Mouse (Mus musculus): ENCODE data around the gene Gm21958. TPM values are rescaled to one million over a fixed set of nuclear protein-coding genes. Genes with fewer than 3 reads are reported as not detected.

The Gm21958 gene
- polyA plus RNA-seq, 1 experiment from 2014 or later = not detected

DNA sequence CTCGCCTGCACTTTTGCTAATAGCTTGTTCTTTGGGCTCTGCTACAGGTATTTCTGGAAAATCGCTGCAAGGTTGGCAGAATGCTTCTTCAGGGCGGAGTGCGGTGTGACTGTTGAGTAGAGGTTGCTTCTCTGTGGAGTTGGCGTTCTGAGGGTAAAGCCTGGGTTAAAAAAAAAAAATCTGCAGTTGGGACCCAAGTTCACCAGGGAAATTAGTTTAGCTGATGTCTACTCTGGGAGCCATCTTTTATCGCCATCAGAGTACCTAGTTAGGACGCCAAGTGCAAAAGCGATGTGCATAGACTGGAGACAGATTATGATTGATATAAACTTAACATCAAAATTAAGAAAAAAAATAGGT, 21.1 kb downstream of the Gm21958 start:
- Histone ChIP-seq H3K4me2 (ENCODE audit: low read depth, low read length) (peak overlapping the region; percentile 55), H3K27me3 (replicated peaks; ENCODE audit: control insufficient read depth, insufficient read depth, low read length) (no peaks in the 10 kb centered on the region), H3K4me3 (ENCODE audit: low read length) (peak overlapping the region; percentile 77), H3K27ac (ENCODE audit: low read length) (peak overlapping the region; percentile 93), H3K4me1 (ENCODE audit: control insufficient read depth, insufficient read depth, low read length) (peaks cover 3% of the 10 kb centered on the region; the same call in 1 of the 2 replicates), H3K9ac (ENCODE audit: low read depth, low read length) (peak overlapping the region; percentile 80), H3K9me3 (ENCODE audit: control insufficient read depth, low read length) (no peaks in the 10 kb centered on the region), H3K36me3 (ENCODE audit: control insufficient read depth, insufficient read depth, low read length) (0 out of 2 replicates have a peak, but pooled peaks cover 3% of the 10 kb centered on the region)
- 0% methylated on average over 8 of the region's 8 CpGs for WGBS
- ATAC-seq = peak; percentile 34

DNA sequence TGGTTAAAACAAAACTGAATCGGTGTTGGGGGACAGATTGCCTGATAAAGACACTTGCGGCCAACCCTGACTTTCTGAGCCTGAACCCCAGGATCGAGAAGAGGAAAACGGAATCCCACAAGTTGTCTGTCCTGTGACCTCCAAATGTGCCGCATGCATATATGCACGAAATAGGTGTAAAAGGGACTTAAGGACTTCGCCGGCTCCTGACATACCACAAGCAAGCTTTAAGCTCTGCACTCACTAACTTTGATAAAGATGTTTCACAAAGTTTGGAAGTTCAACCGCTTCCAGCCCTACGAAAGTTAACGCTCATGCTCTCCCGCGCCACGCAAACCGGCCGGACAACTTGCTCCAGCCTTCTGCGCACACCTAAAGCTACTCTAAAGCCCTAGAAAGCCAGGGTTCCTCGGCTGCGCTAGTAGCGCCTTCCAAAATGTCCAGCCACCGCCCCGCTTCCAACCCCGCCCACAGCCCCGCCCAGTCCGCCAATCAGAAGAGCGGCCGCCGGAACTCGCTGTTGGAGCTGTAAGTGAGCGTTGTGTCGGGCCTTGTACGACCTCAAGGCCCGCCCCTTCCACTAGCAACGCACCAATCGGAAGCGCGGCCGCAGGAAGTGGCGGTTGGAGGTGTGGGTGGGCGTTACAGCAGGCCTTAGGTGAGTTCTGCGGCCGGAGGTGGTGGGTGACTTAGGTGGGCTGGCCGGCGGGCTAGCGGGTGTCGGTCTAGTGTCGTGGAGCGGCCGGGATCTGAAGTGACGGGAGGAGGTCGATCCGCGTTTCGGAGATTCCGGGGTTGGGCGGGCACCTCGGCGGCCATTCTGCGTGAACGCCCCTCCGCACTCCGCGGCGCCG, 21.7 kb downstream of the Gm21958 start, which contains the start of gene Supt20:
Gene Supt20, plus strand, starts transcription at position 606 of the 854 bp plus-strand sequence.
- Histone ChIP-seq H3K36me3 (ENCODE audit: control insufficient read depth, insufficient read depth, low read length) (0 out of 2 replicates have a peak, but pooled peaks cover 3% of the 10 kb centered on the region), H3K9me3 (ENCODE audit: control insufficient read depth, low read length) (no peaks in the 10 kb centered on the region), H3K27ac (ENCODE audit: low read length) (peak within 1 kb of the TSS; percentile 93), H3K4me2 (ENCODE audit: low read depth, low read length) (peak within 1 kb of the TSS; percentile 55), H3K9ac (ENCODE audit: low read depth, low read length) (peak within 1 kb of the TSS; percentile 80), H3K27me3 (replicated peaks; ENCODE audit: control insufficient read depth, insufficient read depth, low read length) (no peaks in the 10 kb centered on the region), H3K4me3 (ENCODE audit: low read length) (peak within 1 kb of the TSS; percentile 77), H3K4me1 (ENCODE audit: control insufficient read depth, insufficient read depth, low read length) (peaks cover 3% of the 10 kb centered on the region; the same call in 1 of the 2 replicates)
- ATAC-seq = peak; percentile 99
- whole genome bisulfite sequencing = 2% methylated on average over 65 of the region's 65 CpGs

DNA sequence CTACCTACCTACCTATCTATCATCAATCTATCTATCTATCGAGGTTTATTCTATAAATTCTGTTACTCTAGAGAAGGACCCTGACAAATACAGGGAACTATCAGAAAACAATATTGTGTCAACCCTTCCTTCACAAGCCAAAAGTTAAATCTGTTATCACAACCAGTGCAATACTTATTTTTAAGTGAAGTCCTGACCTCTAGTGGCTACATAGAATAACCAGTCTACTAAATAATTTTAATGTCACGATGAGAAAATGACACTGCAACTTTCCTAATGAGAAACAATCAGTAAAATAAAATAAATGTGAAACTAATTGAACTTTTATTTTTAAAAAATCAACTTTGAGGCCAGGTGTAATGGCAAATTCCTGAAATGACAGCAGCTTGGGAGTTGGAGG, 25.1 kb downstream of the Gm21958 start:
- H3K27me3 ChIP-seq (replicated peaks; ENCODE audit: control insufficient read depth, insufficient read depth, low read length) = no peaks in the 10 kb centered on the region
- 52% methylated on average over 2 of the region's 2 CpGs for WGBS
- no peak overlapping the region for H3K27ac ChIP-seq (ENCODE audit: low read length)
- H3K4me3 ChIP-seq (ENCODE audit: low read length) = no peak overlapping the region
- H3K9me3 ChIP-seq (ENCODE audit: control insufficient read depth, low read length) = no peaks in the 10 kb centered on the region
- H3K9ac ChIP-seq (ENCODE audit: low read depth, low read length) = no peak overlapping the region
- no peak for ATAC-seq
- H3K4me1 ChIP-seq (ENCODE audit: control insufficient read depth, insufficient read depth, low read length) = no peaks in the 10 kb centered on the region
- no peak overlapping the region for H3K4me2 ChIP-seq (ENCODE audit: low read depth, low read length)
- no peaks in the 10 kb centered on the region for H3K36me3 ChIP-seq (ENCODE audit: control insufficient read depth, insufficient read depth, low read length)

DNA sequence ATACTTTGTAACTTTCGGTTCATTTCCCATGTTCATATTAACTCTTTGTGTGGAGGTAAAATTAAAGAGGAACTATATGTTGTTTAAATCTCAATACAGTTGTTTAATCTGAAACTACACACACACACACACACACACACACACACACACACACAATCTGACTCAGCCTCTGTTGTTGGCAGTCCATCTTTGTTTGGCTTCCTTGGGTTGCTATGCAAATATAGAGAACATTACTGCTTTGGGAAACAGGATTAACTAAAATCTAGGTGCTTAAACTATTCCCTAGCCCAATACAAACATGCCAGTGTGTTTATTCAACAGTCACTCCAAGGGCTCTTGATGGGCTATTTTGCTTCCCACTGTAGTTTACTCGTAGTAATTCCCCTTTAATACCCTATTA, 26.9 kb downstream of the Gm21958 start:
- ATAC-seq = no peak
- Histone ChIP-seq H3K36me3 (ENCODE audit: control insufficient read depth, insufficient read depth, low read length) (no peaks in the 10 kb centered on the region), H3K27me3 (replicated peaks; ENCODE audit: control insufficient read depth, insufficient read depth, low read length) (no peaks in the 10 kb centered on the region), H3K27ac (ENCODE audit: low read length) (no peak overlapping the region), H3K9me3 (ENCODE audit: control insufficient read depth, low read length) (no peaks in the 10 kb centered on the region), H3K4me2 (ENCODE audit: low read depth, low read length) (no peak overlapping the region), H3K4me1 (ENCODE audit: control insufficient read depth, insufficient read depth, low read length) (no peaks in the 10 kb centered on the region), H3K9ac (ENCODE audit: low read depth, low read length) (no peak overlapping the region), H3K4me3 (ENCODE audit: low read length) (no peak overlapping the region)
- 63% methylated on average over 2 of the region's 2 CpGs for WGBS

DNA sequence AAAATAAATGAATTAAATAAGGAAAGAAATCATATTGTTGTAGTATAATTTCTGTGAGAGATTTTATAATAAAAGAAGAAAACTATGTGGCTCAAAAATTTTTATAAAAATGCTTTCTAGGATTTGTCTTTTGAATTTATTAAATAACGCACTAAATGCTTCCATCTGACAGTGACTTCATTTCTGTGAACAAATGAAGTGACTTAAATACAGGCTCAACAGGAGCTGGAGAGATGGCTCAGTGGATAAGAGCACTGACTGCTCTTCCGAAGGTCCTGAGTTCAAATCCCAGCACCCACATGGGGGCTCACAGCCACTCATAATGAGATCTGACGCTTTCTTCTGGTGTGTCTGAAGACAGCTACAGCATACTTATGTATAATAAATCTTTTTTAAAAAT, 29.0 kb downstream of the Gm21958 start:
- Histone ChIP-seq H3K9me3 (ENCODE audit: control insufficient read depth, low read length) (no peaks in the 10 kb centered on the region), H3K4me3 (ENCODE audit: low read length) (no peak overlapping the region), H3K36me3 (ENCODE audit: control insufficient read depth, insufficient read depth, low read length) (no peaks in the 10 kb centered on the region), H3K4me1 (ENCODE audit: control insufficient read depth, insufficient read depth, low read length) (0 out of 2 replicates have a peak, but pooled peaks cover 5% of the 10 kb centered on the region), H3K4me2 (ENCODE audit: low read depth, low read length) (no peak overlapping the region), H3K27ac (ENCODE audit: low read length) (no peak overlapping the region), H3K27me3 (replicated peaks; ENCODE audit: control insufficient read depth, insufficient read depth, low read length) (no peaks in the 10 kb centered on the region), H3K9ac (ENCODE audit: low read depth, low read length) (no peak overlapping the region)
- ATAC-seq = no peak
- WGBS = 93% methylated on average over 3 of the region's 3 CpGs

DNA sequence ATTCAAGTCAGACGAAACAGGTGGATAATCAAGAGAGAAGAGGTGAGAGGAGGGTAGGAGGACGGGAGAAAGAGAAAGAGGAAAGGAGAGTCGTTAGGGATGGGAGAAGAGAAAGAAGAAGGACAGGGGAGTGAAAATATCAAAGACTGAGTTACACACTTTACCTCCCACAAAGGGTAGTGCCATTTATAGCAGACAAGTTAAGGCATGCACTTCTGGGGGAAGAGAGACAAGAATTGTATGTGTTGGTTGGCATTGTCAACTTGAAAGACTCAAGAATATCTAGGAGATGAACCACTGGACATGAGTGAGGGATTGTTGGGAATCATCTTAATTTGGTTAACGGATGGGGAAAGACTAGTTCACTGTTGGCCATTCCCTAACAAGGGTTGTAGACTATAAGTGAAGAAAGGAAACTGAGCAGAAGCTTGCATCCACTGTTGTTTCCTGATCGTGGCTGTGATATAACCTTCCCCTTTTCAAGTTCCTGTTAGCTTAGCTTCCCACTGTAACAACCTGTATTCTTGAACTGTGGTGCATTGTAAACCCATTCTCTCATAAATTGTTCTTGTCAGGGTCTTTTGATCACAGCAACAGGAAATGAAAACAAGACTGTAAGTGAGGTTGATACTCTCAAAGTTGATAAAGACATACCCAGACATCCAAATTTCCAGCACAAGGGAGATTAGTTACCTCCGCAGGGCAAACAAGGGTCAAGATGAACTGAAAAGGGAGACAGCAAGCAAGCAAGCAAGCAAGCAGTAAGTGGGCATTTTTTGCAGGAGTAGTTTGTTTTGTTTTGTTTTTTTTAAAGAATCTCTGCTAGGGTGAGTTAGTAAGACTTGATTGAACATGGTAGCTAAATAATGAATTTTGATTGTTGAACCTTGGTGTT, 32.6 kb downstream of the Gm21958 start:
- H3K9me3 ChIP-seq (ENCODE audit: control insufficient read depth, low read length) = no peaks in the 10 kb centered on the region
- H3K36me3 ChIP-seq (ENCODE audit: control insufficient read depth, insufficient read depth, low read length) = no peaks in the 10 kb centered on the region
- no peaks in the 10 kb centered on the region for H3K27me3 ChIP-seq (replicated peaks; ENCODE audit: control insufficient read depth, insufficient read depth, low read length)
- H3K4me3 ChIP-seq (ENCODE audit: low read length) = no peak overlapping the region
- H3K27ac ChIP-seq (ENCODE audit: low read length) = no peak overlapping the region
- no peak overlapping the region for H3K4me2 ChIP-seq (ENCODE audit: low read depth, low read length)
- H3K9ac ChIP-seq (ENCODE audit: low read depth, low read length) = no peak overlapping the region
- no peak for ATAC-seq
- 0 out of 2 replicates have a peak, but pooled peaks cover 6% of the 10 kb centered on the region for H3K4me1 ChIP-seq (ENCODE audit: control insufficient read depth, insufficient read depth, low read length)
- 63% methylated on average over 6 of the region's 6 CpGs for WGBS

DNA sequence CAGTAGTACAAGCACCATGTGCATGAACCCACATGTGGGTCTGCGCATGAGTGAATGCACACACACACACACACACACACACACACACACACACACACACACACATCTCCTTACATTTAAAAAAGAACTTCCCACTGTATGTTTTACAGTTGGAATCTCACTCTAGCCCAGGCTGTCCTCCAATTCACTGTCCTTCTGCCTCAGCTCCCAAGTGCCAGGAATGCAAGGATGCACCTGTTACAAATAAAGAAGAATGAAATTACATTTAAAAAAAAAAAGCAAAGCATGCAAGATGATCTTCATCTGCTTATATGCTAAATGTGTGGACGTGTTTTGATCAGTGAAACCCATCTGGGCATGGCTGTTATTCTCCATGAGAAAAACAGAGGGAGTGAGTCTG, 37.3 kb downstream of the Gm21958 start:
- no peak overlapping the region for H3K4me2 ChIP-seq (ENCODE audit: low read depth, low read length)
- WGBS = 84% methylated on average over 2 of the region's 2 CpGs
- H3K4me3 ChIP-seq (ENCODE audit: low read length) = no peak overlapping the region
- 0 out of 2 replicates have a peak, but pooled peaks cover 9% of the 10 kb centered on the region for H3K4me1 ChIP-seq (ENCODE audit: control insufficient read depth, insufficient read depth, low read length)
- no peaks in the 10 kb centered on the region for H3K36me3 ChIP-seq (ENCODE audit: control insufficient read depth, insufficient read depth, low read length)
- no peak overlapping the region for H3K9ac ChIP-seq (ENCODE audit: low read depth, low read length)
- no peak overlapping the region for H3K27ac ChIP-seq (ENCODE audit: low read length)
- H3K9me3 ChIP-seq (ENCODE audit: control insufficient read depth, low read length) = no peaks in the 10 kb centered on the region
- H3K27me3 ChIP-seq (replicated peaks; ENCODE audit: control insufficient read depth, insufficient read depth, low read length) = no peaks in the 10 kb centered on the region
- no peak for ATAC-seq

DNA sequence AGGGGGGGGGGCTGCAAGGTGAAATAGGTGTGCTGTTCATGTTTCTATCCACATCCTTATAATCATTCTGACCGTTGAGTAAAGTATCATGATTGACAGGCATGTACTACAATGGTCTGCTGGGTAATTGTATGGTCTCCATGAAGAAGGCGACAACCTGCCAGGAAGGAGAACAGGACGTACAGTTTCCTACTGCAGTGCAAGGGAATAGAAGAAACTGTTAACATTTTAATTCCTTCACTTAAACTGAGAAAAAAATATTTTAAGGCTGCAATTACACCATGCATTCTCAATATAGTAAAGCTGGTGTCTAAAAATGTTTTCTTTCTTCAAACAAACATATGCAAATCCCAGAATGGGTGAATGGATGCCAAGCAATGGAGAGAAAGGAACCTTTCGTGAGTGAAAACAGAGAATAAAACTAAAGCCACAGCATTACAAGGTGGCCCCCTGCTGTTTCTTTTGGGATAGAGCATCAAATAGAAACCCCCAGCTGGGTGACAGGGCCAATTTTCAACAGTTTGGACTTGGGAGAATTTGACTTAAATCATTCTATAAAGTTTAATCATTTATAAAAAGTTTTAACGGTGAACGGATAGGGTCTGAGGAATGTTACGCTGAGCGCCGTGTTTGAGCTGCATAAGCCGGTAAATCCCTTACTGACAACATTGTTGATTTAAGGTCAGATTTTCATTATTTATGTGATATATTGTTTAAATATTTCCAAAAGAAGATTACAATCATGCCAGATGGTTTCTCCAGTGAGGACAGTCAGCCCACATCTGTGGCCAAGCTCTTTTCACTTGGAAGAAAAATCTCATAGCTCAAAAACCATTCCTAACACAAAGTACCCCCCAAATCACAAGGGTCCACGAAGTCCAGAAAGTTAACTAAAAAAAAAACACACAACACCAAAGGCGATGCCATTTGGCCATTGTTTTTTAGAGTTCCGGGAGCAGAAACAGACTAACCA, 41.3 kb downstream of the Gm21958 start:
- WGBS = 39% methylated on average over 13 of the region's 13 CpGs
- ATAC-seq = peak; percentile 40; the same call in 1 of the 2 replicates
- peak overlapping the region; percentile 8; the same call in 1 of the 2 replicates for H3K27ac ChIP-seq (ENCODE audit: low read length)
- H3K4me1 ChIP-seq (ENCODE audit: control insufficient read depth, insufficient read depth, low read length) = 0 out of 2 replicates have a peak, but pooled peaks cover 3% of the 10 kb centered on the region
- no peaks in the 10 kb centered on the region for H3K36me3 ChIP-seq (ENCODE audit: control insufficient read depth, insufficient read depth, low read length)
- no peaks in the 10 kb centered on the region for H3K9me3 ChIP-seq (ENCODE audit: control insufficient read depth, low read length)
- H3K4me3 ChIP-seq (ENCODE audit: low read length) = no peak overlapping the region
- H3K9ac ChIP-seq (ENCODE audit: low read depth, low read length) = no peak overlapping the region
- no peaks in the 10 kb centered on the region for H3K27me3 ChIP-seq (replicated peaks; ENCODE audit: control insufficient read depth, insufficient read depth, low read length)
- H3K4me2 ChIP-seq (ENCODE audit: low read depth, low read length) = no peak overlapping the region

Measured in intestine, embryonic 16.5 days (tissue).